Mouse (Mus musculus): ENCODE measurements around the gene Rbfox3. TPM values are rescaled to one million over a fixed set of nuclear protein-coding genes. Genes with fewer than 3 reads are reported as not detected.

Rbfox3 gene
- polyA plus RNA-seq, 1 experiment from 2014 or later, result 0.97 TPM

GRCm38 (mm10) chr11:118679736-118680410, 231.5 kb downstream of the Rbfox3 start:
- Histone ChIP-seq H3K9me3 (ENCODE audit: low read length) (no peaks in the 10 kb centered on the region), H3K36me3 (ENCODE audit: insufficient read depth, low read length) (no peaks in the 10 kb centered on the region), H3K4me3 (ENCODE audit: low read depth, low read length) (no peak overlapping the region), H3K27me3 (replicated peaks; ENCODE audit: insufficient read depth, low read length) (no peaks in the 10 kb centered on the region), H3K27ac (ENCODE audit: low read length) (no peak overlapping the region), H3K4me2 (replicated peaks; ENCODE audit: low read depth, low read length) (no peak overlapping the region), H3K9ac (replicated peaks; ENCODE audit: low read depth) (no peak overlapping the region), H3K4me1 (ENCODE audit: insufficient read depth, low read depth, low read length) (no peaks in the 10 kb centered on the region)
- WGBS, result 67% methylated on average over 24 of the region's 24 CpGs
- DNase-seq (ENCODE audit: low spot score) (no peak), ATAC-seq (no peak)
- no peak for TF ChIP-seq CTCF (IDR thresholded peaks at IDR 0.05)
- no peak for TF ChIP-seq EP300 (IDR thresholded peaks at IDR 0.05)

- Histone ChIP-seq H3K4me1 (ENCODE audit: insufficient read depth, low read depth, low read length) (no peaks in the 10 kb centered on the region), H3K27me3 (replicated peaks; ENCODE audit: insufficient read depth, low read length) (no peaks in the 10 kb centered on the region), H3K4me3 (ENCODE audit: low read depth, low read length) (no peak overlapping the region), H3K9me3 (ENCODE audit: low read length) (no peaks in the 10 kb centered on the region), H3K4me2 (replicated peaks; ENCODE audit: low read depth, low read length) (no peak overlapping the region), H3K36me3 (ENCODE audit: insufficient read depth, low read length) (no peaks in the 10 kb centered on the region), H3K9ac (replicated peaks; ENCODE audit: low read depth) (no peak overlapping the region), H3K27ac (ENCODE audit: low read length) (no peak overlapping the region)
- ATAC-seq (no peak), DNase-seq (ENCODE audit: low spot score) (no peak)
- TF ChIP-seq CTCF (IDR thresholded peaks at IDR 0.05), result no peak
- no peak for TF ChIP-seq EP300 (IDR thresholded peaks at IDR 0.05)
- 36% methylated on average over 20 of the region's 20 CpGs for WGBS
These were observed 232.8 kb downstream of the Rbfox3 start for GRCm38 (mm10) chr11:118678515-118679104.

- WGBS, result 45% methylated on average over 8 of the region's 8 CpGs
- TF ChIP-seq CTCF (IDR thresholded peaks at IDR 0.05) (no peak), EP300 (IDR thresholded peaks at IDR 0.05) (no peak)
- no peak for ATAC-seq
These were observed 234.1 kb downstream of the Rbfox3 start for GRCm38 (mm10) chr11:118677277-118677676.

GRCm38 (mm10) chr11:118676364-118676763, 235.0 kb downstream of the Rbfox3 start:
- ATAC-seq (no peak), DNase-seq (ENCODE audit: low spot score) (no peak)
- no peaks in the 10 kb centered on the region for H3K9me3 ChIP-seq (ENCODE audit: low read length)
- WGBS, result 67% methylated on average over 7 of the region's 7 CpGs
- no peaks in the 10 kb centered on the region for H3K27me3 ChIP-seq (replicated peaks; ENCODE audit: insufficient read depth, low read length)
- H3K4me2 ChIP-seq (replicated peaks; ENCODE audit: low read depth, low read length), result no peak overlapping the region
- H3K27ac ChIP-seq (ENCODE audit: low read length), result no peak overlapping the region
- TF ChIP-seq EP300 (IDR thresholded peaks at IDR 0.05) (no peak), CTCF (IDR thresholded peaks at IDR 0.05) (no peak)
- H3K36me3 ChIP-seq (ENCODE audit: insufficient read depth, low read length), result no peaks in the 10 kb centered on the region
- no peaks in the 10 kb centered on the region for H3K4me1 ChIP-seq (ENCODE audit: insufficient read depth, low read depth, low read length)
- no peak overlapping the region for H3K4me3 ChIP-seq (ENCODE audit: low read depth, low read length)
- no peak overlapping the region for H3K9ac ChIP-seq (replicated peaks; ENCODE audit: low read depth)

More at GRCm38 (mm10) chr11:118677277-118677676, 234.1 kb downstream of the Rbfox3 start:
- no peaks in the 10 kb centered on the region for H3K9me3 ChIP-seq (ENCODE audit: low read length)
- H3K4me3 ChIP-seq (ENCODE audit: low read depth, low read length), result no peak overlapping the region
- no peak overlapping the region for H3K4me2 ChIP-seq (replicated peaks; ENCODE audit: low read depth, low read length)
- H3K36me3 ChIP-seq (ENCODE audit: insufficient read depth, low read length), result no peaks in the 10 kb centered on the region
- H3K9ac ChIP-seq (replicated peaks; ENCODE audit: low read depth), result no peak overlapping the region
- no peak for DNase-seq (ENCODE audit: low spot score)
- H3K4me1 ChIP-seq (ENCODE audit: insufficient read depth, low read depth, low read length), result no peaks in the 10 kb centered on the region
- no peak overlapping the region for H3K27ac ChIP-seq (ENCODE audit: low read length)
- no peaks in the 10 kb centered on the region for H3K27me3 ChIP-seq (replicated peaks; ENCODE audit: insufficient read depth, low read length)

GRCm38 (mm10) chr11:118671958-118672357, 239.4 kb downstream of the Rbfox3 start:
- WGBS, result 64% methylated on average over 6 of the region's 6 CpGs
- no peak for ATAC-seq
- no peak for DNase-seq (ENCODE audit: low spot score)
- no peak for TF ChIP-seq EP300 (IDR thresholded peaks at IDR 0.05)
- TF ChIP-seq CTCF (IDR thresholded peaks at IDR 0.05), result no peak
- Histone ChIP-seq H3K4me2 (replicated peaks; ENCODE audit: low read depth, low read length) (no peak overlapping the region), H3K27ac (ENCODE audit: low read length) (no peak overlapping the region), H3K36me3 (ENCODE audit: insufficient read depth, low read length) (no peaks in the 10 kb centered on the region), H3K9ac (replicated peaks; ENCODE audit: low read depth) (no peak overlapping the region), H3K9me3 (ENCODE audit: low read length) (no peaks in the 10 kb centered on the region), H3K4me1 (ENCODE audit: insufficient read depth, low read depth, low read length) (no peaks in the 10 kb centered on the region), H3K4me3 (ENCODE audit: low read depth, low read length) (no peak overlapping the region), H3K27me3 (replicated peaks; ENCODE audit: insufficient read depth, low read length) (no peaks in the 10 kb centered on the region)

GRCm38 (mm10) chr11:118671216-118671615, 240.2 kb downstream of the Rbfox3 start:
- Histone ChIP-seq H3K4me1 (ENCODE audit: insufficient read depth, low read depth, low read length) (no peaks in the 10 kb centered on the region), H3K4me2 (replicated peaks; ENCODE audit: low read depth, low read length) (no peak overlapping the region), H3K9ac (replicated peaks; ENCODE audit: low read depth) (no peak overlapping the region), H3K36me3 (ENCODE audit: insufficient read depth, low read length) (no peaks in the 10 kb centered on the region), H3K9me3 (ENCODE audit: low read length) (no peaks in the 10 kb centered on the region), H3K27ac (ENCODE audit: low read length) (no peak overlapping the region), H3K27me3 (replicated peaks; ENCODE audit: insufficient read depth, low read length) (no peaks in the 10 kb centered on the region), H3K4me3 (ENCODE audit: low read depth, low read length) (no peak overlapping the region)
- ATAC-seq (no peak), DNase-seq (ENCODE audit: low spot score) (no peak)
- WGBS, result 83% methylated on average over 6 of the region's 6 CpGs
- TF ChIP-seq CTCF (IDR thresholded peaks at IDR 0.05) (no peak), EP300 (IDR thresholded peaks at IDR 0.05) (no peak)

Data from lung, postnatal 0 days (tissue).